Mouse (Mus musculus) large intestine, adult 2 months (tissue): ENCODE results near the gene Sell. TPM values are rescaled to one million over a fixed set of nuclear protein-coding genes. Genes with fewer than 3 reads are reported as not detected.

Experiments used
- DNase-seq: peaks from one replicate; pipeline ENCODE4 v3.0.0-alpha.2; 2012; ENCODE audit warnings: low read depth, low spot score
- WGBS: fragments of 180-500 bp; shearing (Covaris S2); methylation state at CpG from one replicate; pipeline ENCODE4 v1.1.7; 2018; 5-methylcytosine and 5-hydroxymethylcytosine counted together
- polyA plus RNA-seq: library from polyadenylated mRNA; depleted of rRNA; stranded (reverse); fragments of >200 nt; gene quantifications from 2 replicates; pipeline ENCODE4 v1.2.3, GENCODE M21; 2012

Sell gene
- polyA plus RNA-seq, 1 experiment, result 3.0 TPM

- DNase-seq, result no peak
- 78% methylated on average over 9 of the region's 9 CpGs for WGBS
Observed at GRCm38 (mm10) chr1:164073091-164073490, 11.3 kb downstream of the Sell start.

- no peak for DNase-seq
- WGBS, result 73% methylated on average over 7 of the region's 7 CpGs
Observed at GRCm38 (mm10) chr1:164073803-164074202, 12.0 kb downstream of the Sell start.

GRCm38 (mm10) chr1:164074606-164075140, 12.9 kb downstream of the Sell start:
- DNase-seq, result no peak
- 85% methylated on average over 2 of the region's 2 CpGs for WGBS

GRCm38 (mm10) chr1:164075416-164075815, 13.6 kb downstream of the Sell start:
- no peak for DNase-seq
- 88% methylated on average over 1 of the region's 1 CpGs for WGBS

- WGBS, result 42% methylated on average over 1 of the region's 1 CpGs
- DNase-seq, result no peak
Observed at GRCm38 (mm10) chr1:164076441-164076840, 14.7 kb downstream of the Sell start.

GRCm38 (mm10) chr1:164077031-164077430, 15.2 kb downstream of the Sell start:
- DNase-seq, result no peak

GRCm38 (mm10) chr1:164078323-164078741, 16.6 kb downstream of the Sell start:
- no peak for DNase-seq
- WGBS, result 69% methylated on average over 4 of the region's 4 CpGs

More at GRCm38 (mm10) chr1:164077031-164077430, 15.2 kb downstream of the Sell start:
- 80% methylated on average over 3 of the region's 3 CpGs for WGBS

GRCm38 (mm10) chr1:164079091-164079490, 17.3 kb downstream of the Sell start:
- WGBS, result 78% methylated on average over 11 of the region's 11 CpGs
- DNase-seq, result no peak

- no peak for DNase-seq
- WGBS, result 86% methylated on average over 4 of the region's 4 CpGs
Observed at GRCm38 (mm10) chr1:164083046-164083445, 21.3 kb downstream of the Sell start.

- 80% methylated on average over 3 of the region's 3 CpGs for WGBS
- DNase-seq, result no peak
Observed at GRCm38 (mm10) chr1:164086797-164087196, 25.0 kb downstream of the Sell start.

- 88% methylated on average over 5 of the region's 5 CpGs for WGBS
- DNase-seq, result no peak
Observed at GRCm38 (mm10) chr1:164087872-164088271, 26.1 kb downstream of the Sell start.

- 42% methylated on average over 6 of the region's 6 CpGs for WGBS
- DNase-seq, result no peak
Observed at GRCm38 (mm10) chr1:164096780-164097179, 35.0 kb downstream of the Sell start.

- DNase-seq, result no peak
- 34% methylated on average over 2 of the region's 2 CpGs for WGBS
Observed at GRCm38 (mm10) chr1:164097911-164098310, 36.1 kb downstream of the Sell start.

GRCm38 (mm10) chr1:164098372-164098771, 36.6 kb downstream of the Sell start:
- WGBS, result 68% methylated on average over 2 of the region's 2 CpGs
- no peak for DNase-seq

- 55% methylated on average over 2 of the region's 2 CpGs for WGBS
- no peak for DNase-seq
Observed at GRCm38 (mm10) chr1:164109763-164110162, 48.0 kb downstream of the Sell start.

- WGBS, result 95% methylated on average over 9 of the region's 9 CpGs
- no peak for DNase-seq
Observed at GRCm38 (mm10) chr1:164110591-164111329, 49.0 kb downstream of the Sell start.

GRCm38 (mm10) chr1:164114280-164114679, 52.5 kb downstream of the Sell start:
- DNase-seq, result no peak
- WGBS, result 80% methylated on average over 5 of the region's 5 CpGs

- no peak for DNase-seq
- 69% methylated on average over 8 of the region's 8 CpGs for WGBS
Observed at GRCm38 (mm10) chr1:164114947-164115493, 53.2 kb downstream of the Sell start, which contains the start of gene Selp. Selp (plus strand) TSS chr1:164115264.

GRCm38 (mm10) chr1:164115647-164116046, 53.9 kb downstream of the Sell start:
- 80% methylated on average over 6 of the region's 6 CpGs for WGBS
- no peak for DNase-seq

- 78% methylated on average over 6 of the region's 6 CpGs for WGBS
- DNase-seq, result no peak
Observed at GRCm38 (mm10) chr1:164117869-164118268, 56.1 kb downstream of the Sell start.
